Mouse (Mus musculus) embryonic facial prominence, embryonic 13.5 days (tissue): ENCODE data around the gene 4931429L15Rik. TPM values are rescaled to one million over a fixed set of nuclear protein-coding genes. Genes with fewer than 3 reads are reported as not detected.
"Not testable (repeated sequence)": the region's sequence is repeated elsewhere in the genome, so short reads cannot be mapped to it uniquely, and the experiment has no call there.

Experiments used
- ATAC-seq: fragments of 200-750 bp; cut with Nextera tagmentation; 2 replicates; pipeline ENCODE4 v1.8.0; 2017; ENCODE audit warnings: low read depth; ENCODE audit not compliant: insufficient number of reproducible peaks, insufficient read depth, low FRiP score, low TSS enrichment
- H3K27ac ChIP-seq: fragments of 300-500 bp; sonication (generic); 2 replicates; pipeline ENCODE4 v1.5.1; 2015; ENCODE audit warnings: moderate library complexity, mild to moderate bottlenecking, inconsistent platforms
- H3K27me3 ChIP-seq: fragments of 300-500 bp; sonication (generic); 2 replicates; pipeline ENCODE4 v1.6.1; 2015; ENCODE audit warnings: mild to moderate bottlenecking, inconsistent platforms
- H3K36me3 ChIP-seq: fragments of 300-500 bp; sonication (generic); 2 replicates; pipeline ENCODE4 v1.6.1; 2015; ENCODE audit warnings: mild to moderate bottlenecking, inconsistent platforms
- H3K4me1 ChIP-seq: fragments of 300-500 bp; sonication (generic); 2 replicates; pipeline ENCODE4 v1.6.1; 2015; ENCODE audit warnings: inconsistent platforms
- H3K4me2 ChIP-seq: fragments of 300-500 bp; sonication (generic); 2 replicates; pipeline ENCODE4 v1.6.1; 2015; ENCODE audit warnings: moderate library complexity, mild to moderate bottlenecking, inconsistent platforms
- H3K4me3 ChIP-seq: fragments of 300-500 bp; sonication (generic); 2 replicates; pipeline ENCODE4 v1.5.1; 2015; ENCODE audit warnings: mild to moderate bottlenecking, inconsistent platforms
- H3K9ac ChIP-seq: fragments of 300-500 bp; sonication (generic); 2 replicates; pipeline ENCODE4 v1.6.1; 2015; ENCODE audit warnings: mild to moderate bottlenecking, inconsistent platforms
- H3K9me3 ChIP-seq: fragments of 300-500 bp; sonication (generic); 2 replicates; pipeline ENCODE4 v1.6.1; 2016; ENCODE audit warnings: inconsistent platforms
- WGBS: fragments of 180-500 bp; shearing (Covaris S2); methylation state at CpG from one replicate; pipeline ENCODE4 v1.1.7; 2015; ENCODE audit warnings: mixed read lengths; 5-methylcytosine and 5-hydroxymethylcytosine counted together
- polyA plus RNA-seq: library from polyadenylated mRNA; unstranded; fragments of >200 nt; fragmentation: Nextera tagmentation; extraction: Ambion mirVana; gene quantifications from 2 replicates; pipeline ENCODE4 v1.2.1, GENCODE M21; 2015

The 4931429L15Rik gene
- polyA plus RNA-seq, 1 experiment from 2014 or later: not detected

DNA sequence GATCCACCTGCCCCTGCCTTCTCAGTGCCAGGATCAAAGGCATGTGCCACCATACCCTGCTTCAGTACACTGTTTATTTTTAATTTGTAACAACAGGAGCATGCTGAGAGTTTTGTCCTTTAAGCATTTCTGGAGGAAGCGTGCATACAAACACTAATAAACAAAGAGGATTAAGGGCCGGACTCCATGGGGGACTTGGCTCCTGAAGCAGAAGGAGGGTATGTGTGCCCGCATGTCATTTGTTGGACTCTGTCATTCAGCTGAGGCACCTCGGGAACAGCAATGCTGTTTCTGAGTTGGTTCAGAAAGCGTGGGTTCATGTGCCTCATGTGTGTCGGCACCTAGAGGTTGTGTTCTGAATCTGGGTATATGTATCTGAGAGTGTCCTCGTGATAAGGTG lies 17.5 kb upstream of the 4931429L15Rik start:
- H3K4me1 ChIP-seq: peaks cover 5% of the 10 kb centered on the region
- peaks cover 28% of the 10 kb centered on the region for H3K27me3 ChIP-seq
- no peak overlapping the region for H3K4me2 ChIP-seq
- no peak for ATAC-seq
- H3K4me3 ChIP-seq: no peak overlapping the region
- H3K36me3 ChIP-seq: no peaks in the 10 kb centered on the region
- H3K27ac ChIP-seq: no peak overlapping the region
- no peaks in the 10 kb centered on the region for H3K9me3 ChIP-seq
- WGBS: 69% methylated on average over 7 of the region's 7 CpGs
- H3K9ac ChIP-seq: no peak overlapping the region

DNA sequence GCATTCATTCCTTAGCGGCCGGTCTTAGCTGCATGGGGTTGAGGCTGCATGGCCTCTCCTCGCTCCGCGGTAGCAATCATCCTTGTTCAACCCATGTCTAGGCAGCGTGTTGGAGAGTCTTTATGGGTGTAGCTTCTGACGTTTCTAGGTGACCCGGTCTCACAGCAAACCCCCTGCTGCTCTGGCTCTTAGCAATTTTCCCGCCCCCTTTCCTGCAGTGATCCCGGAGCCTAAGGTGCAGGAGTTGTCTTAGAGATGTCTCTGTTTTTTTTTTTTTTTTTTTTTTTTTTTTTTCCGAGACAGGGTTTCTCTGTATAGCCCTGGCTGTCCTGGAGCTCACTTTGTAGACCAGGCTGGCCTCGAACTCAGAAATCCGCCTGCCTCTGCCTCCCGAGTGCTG lies 16.5 kb upstream of the 4931429L15Rik start:
- H3K27ac ChIP-seq, H3K9ac ChIP-seq, H3K4me1 ChIP-seq, H3K9me3 ChIP-seq, H3K4me2 ChIP-seq, H3K4me3 ChIP-seq, ATAC-seq, H3K36me3 ChIP-seq: not testable (repeated sequence)
- WGBS: 76% methylated on average over 13 of the region's 14 CpGs
- peaks cover 28% of the 10 kb centered on the region for H3K27me3 ChIP-seq

DNA sequence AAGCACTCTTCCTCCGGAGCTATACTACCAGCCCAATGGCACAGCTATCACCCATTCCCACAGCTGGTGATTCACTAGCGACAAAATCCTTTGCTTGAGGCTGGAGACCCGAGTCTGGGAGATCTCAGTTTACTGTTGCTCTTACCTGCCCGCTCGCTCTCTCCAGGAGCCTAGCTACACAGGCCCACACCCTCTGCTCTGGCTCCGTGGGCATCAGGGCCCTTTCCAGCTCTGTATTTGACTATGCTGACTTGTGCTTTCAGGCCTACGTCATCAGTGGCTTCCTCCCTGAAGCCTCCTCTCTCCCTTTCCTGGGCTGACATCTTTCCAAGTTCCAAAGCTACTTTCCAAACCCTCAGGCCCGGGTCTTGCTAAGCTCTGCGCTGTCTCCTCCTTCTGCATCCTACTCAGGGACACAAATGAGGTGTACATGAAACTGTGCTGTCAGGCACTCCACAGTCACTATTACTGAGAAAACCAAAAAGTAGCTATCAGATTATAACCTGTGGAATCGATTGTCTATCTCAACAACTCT lies 15.7 kb upstream of the 4931429L15Rik start:
- Histone ChIP-seq H3K9me3 (no peaks in the 10 kb centered on the region), H3K9ac (no peak overlapping the region), H3K27me3 (peaks cover 31% of the 10 kb centered on the region), H3K27ac (no peak overlapping the region), H3K36me3 (no peaks in the 10 kb centered on the region), H3K4me2 (no peak overlapping the region), H3K4me1 (peaks cover 5% of the 10 kb centered on the region), H3K4me3 (no peak overlapping the region)
- no peak for ATAC-seq
- 76% methylated on average over 10 of the region's 10 CpGs for WGBS

DNA sequence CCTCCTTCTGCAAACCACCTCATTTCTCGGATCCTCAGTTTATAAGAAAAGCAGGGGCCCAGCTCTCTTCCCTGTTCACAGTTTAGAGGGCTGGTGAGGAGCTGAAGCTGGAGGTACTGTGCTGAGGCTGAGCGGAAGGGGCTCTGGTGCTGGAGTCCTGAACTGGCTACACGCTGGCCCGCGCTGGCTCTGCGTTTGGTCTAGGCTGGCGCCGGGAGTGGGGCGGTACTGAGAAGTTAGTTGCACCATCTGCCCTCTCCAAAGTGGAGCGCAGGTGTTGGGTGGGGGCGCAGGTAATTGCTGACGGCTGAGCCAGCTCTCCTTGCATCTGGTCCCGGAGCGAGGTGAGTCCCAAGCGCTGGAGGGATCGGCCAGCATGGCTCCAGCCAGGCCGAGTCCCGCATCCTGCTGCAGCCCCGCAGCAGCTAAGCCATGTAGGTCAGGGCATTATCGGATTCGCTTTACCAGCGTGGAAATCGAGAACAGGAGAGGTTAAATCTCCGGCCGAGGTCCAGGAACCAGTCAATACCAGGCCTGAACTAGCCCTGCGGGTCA lies 14.8 kb upstream of the 4931429L15Rik start:
- H3K27me3 ChIP-seq: peaks cover 36% of the 10 kb centered on the region
- H3K4me2 ChIP-seq: no peak overlapping the region
- no peak for ATAC-seq
- peaks cover 7% of the 10 kb centered on the region for H3K4me1 ChIP-seq
- H3K36me3 ChIP-seq: no peaks in the 10 kb centered on the region
- H3K4me3 ChIP-seq: no peak overlapping the region
- no peak overlapping the region for H3K27ac ChIP-seq
- H3K9me3 ChIP-seq: no peaks in the 10 kb centered on the region
- peak overlapping the region; percentile 41; the same call in 1 of the 2 replicates for H3K9ac ChIP-seq
- 26% methylated on average over 26 of the region's 26 CpGs for WGBS

DNA sequence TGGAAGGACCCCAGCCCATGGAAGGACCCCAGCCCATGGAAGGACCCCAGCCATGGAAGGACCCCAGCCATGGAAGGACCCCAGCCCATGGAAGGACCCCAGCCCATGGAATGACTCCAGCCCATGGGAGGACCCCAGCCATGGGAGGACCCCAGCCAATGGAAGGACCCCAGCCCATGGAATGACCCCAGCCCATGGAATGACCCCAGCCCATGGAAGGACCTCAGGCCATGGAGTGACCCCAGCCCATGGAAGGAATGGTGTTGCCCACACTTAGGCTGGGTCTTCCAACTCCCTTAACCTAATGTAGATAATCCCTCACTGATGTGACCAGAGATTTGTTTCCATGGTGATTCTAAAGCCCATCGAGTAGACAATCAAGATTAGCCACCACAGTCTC lies 11.5 kb upstream of the 4931429L15Rik start:
- Histone ChIP-seq H3K4me2 (no peak overlapping the region), H3K4me1 (peaks cover 16% of the 10 kb centered on the region), H3K9me3 (no peaks in the 10 kb centered on the region), H3K27me3 (peaks cover 36% of the 10 kb centered on the region), H3K36me3 (no peaks in the 10 kb centered on the region), H3K4me3 (no peak overlapping the region), H3K27ac (no peak overlapping the region), H3K9ac (no peak overlapping the region)
- 92% methylated on average over 1 of the region's 1 CpGs for WGBS
- ATAC-seq: no peak

DNA sequence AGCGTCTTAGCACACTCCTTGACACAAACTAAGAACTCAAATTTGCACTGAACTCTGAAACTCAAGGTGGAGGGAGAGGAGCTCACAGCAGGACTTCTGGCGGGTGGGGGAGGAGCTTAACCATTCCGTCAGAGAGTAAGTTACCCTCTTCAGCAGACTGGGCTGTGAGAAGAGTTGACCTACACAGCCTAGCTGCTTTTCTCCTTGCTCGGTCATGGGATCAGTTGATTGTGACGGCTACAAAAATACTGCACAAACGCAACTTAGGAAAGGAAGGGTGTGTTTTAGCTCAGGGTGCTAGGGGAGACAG lies 10.8 kb upstream of the 4931429L15Rik start:
- peaks cover 35% of the 10 kb centered on the region for H3K27me3 ChIP-seq

DNA sequence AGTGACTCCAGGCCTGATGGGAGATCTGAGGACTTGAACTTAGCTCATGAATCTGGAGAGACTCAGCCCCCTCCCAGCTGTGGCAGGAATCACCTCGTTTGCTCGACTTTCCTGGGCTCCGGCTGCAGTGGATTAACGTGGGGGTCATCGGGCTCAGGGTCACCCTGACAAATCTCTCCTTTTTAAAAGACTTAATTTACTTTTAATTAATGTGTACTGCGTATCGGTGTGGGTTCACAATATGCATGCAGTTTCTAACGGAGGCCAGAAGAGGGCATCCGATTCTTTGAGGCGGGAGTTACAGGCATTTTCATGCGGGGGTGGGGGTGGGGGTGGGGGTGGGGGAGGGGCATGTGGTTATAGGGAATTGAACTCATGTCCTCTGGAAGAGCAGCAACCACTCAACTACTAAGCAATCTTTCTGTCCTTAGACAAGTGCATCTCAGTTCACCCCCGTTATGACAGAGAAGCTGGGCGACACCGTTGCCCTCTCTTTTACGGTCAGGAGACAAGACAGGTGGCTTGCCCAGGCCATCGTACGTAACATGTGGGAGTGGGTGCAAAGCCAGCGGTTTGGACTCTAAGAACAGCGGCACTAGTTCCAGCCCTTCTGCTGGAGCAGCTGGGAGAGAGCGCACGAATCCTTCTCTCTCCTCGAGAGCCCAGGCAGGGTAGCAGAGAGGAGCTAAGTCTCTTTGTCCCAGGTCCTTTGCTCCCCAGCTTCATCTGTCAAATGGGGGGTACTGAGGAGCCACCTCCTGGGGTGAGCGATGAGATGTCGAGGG lies 10.2 kb upstream of the 4931429L15Rik start:
- 22% methylated on average over 24 of the region's 24 CpGs for WGBS
- Histone ChIP-seq H3K4me2 (peak overlapping the region; percentile 61; the same call in 1 of the 2 replicates), H3K4me3 (no peak overlapping the region)

More for the DNA sequence above, 10.8 kb upstream of the 4931429L15Rik start:
- H3K4me1 ChIP-seq: peaks cover 16% of the 10 kb centered on the region
- no peaks in the 10 kb centered on the region for H3K36me3 ChIP-seq
- no peak overlapping the region for H3K4me2 ChIP-seq
- WGBS: 52% methylated on average over 6 of the region's 6 CpGs
- H3K9ac ChIP-seq: no peak overlapping the region
- no peak overlapping the region for H3K4me3 ChIP-seq
- no peaks in the 10 kb centered on the region for H3K9me3 ChIP-seq
- ATAC-seq: no peak
- H3K27ac ChIP-seq: no peak overlapping the region

DNA sequence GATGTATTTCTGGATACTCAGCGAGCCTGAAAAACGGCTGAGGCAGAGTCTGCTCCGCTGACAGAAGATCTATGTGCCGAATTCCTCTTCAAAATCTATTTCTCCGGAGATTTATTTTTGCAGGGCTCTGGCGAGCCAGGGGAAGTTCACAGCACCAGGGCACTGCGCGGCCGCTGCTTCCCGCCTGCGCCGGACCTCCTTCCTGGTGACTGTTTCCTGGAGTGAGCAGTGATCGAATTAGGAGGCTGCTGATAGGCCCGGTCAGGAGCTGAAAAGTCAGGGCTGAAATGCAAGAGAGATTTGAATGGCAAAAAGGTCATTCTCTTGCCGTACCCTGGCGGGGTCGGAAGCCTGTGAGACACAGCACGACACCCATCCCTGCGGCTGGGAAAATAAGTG lies 9.5 kb upstream of the 4931429L15Rik start:
- ATAC-seq: no peak
- H3K36me3 ChIP-seq: no peaks in the 10 kb centered on the region
- peak overlapping the region; percentile 67 for H3K9ac ChIP-seq
- peak overlapping the region; percentile 61 for H3K4me2 ChIP-seq
- no peaks in the 10 kb centered on the region for H3K9me3 ChIP-seq
- peaks cover 22% of the 10 kb centered on the region for H3K27me3 ChIP-seq
- peak overlapping the region; percentile 31 for H3K4me3 ChIP-seq
- H3K4me1 ChIP-seq: peaks cover 16% of the 10 kb centered on the region
- H3K27ac ChIP-seq: peak overlapping the region; percentile 44; the same call in 1 of the 2 replicates
- WGBS: 6% methylated on average over 19 of the region's 19 CpGs

More for the DNA sequence above, 10.2 kb upstream of the 4931429L15Rik start:
- Histone ChIP-seq H3K9ac (no peak overlapping the region), H3K4me1 (peaks cover 16% of the 10 kb centered on the region), H3K9me3 (no peaks in the 10 kb centered on the region), H3K27ac (no peak overlapping the region), H3K36me3 (no peaks in the 10 kb centered on the region), H3K27me3 (peaks cover 29% of the 10 kb centered on the region)
- no peak for ATAC-seq

DNA sequence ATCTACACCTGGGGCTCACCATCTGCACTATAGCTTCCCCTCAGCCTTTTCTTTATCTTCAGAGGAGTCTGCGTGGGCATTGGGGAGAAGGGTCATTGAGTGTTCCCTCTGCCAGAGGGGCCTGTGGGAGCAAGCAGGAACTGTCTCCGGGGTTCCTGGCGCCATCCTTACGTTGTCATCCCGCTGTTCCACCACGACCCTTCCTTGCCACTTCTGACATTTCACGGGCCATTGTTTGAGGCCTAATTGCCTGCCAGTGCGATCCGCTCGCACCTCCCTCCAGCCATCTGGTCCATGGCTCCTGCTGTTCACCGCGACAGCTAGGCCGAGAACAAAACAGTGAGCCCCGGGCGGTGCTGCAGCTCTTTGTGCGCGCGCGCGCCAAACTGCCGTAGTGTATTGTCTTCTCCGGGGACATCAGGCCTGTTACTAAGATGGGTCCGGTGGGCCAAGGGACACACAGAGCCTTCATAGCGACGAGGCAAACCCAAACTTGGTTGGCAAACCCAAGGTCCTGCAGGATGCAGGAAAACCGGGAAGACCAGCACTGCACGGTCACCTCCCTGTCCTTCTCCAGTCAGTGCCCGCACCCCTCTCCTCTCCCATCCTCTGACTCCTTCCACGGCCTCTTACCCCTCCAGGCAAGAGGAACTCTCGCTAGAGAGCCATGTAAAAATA lies 8.9 kb upstream of the 4931429L15Rik start:
- peaks cover 16% of the 10 kb centered on the region for H3K4me1 ChIP-seq
- H3K4me3 ChIP-seq: peak overlapping the region; percentile 31
- no peaks in the 10 kb centered on the region for H3K9me3 ChIP-seq
- peak overlapping the region; percentile 61 for H3K4me2 ChIP-seq
- H3K9ac ChIP-seq: peak overlapping the region; percentile 67
- peak overlapping the region; percentile 44; the same call in 1 of the 2 replicates for H3K27ac ChIP-seq
- H3K36me3 ChIP-seq: no peaks in the 10 kb centered on the region
- H3K27me3 ChIP-seq: 0 out of 2 replicates have a peak, but pooled peaks cover 18% of the 10 kb centered on the region
- 0 out of 2 replicates have a peak, but pooled peaks have one; percentile 46 for ATAC-seq
- WGBS: 7% methylated on average over 30 of the region's 30 CpGs

DNA sequence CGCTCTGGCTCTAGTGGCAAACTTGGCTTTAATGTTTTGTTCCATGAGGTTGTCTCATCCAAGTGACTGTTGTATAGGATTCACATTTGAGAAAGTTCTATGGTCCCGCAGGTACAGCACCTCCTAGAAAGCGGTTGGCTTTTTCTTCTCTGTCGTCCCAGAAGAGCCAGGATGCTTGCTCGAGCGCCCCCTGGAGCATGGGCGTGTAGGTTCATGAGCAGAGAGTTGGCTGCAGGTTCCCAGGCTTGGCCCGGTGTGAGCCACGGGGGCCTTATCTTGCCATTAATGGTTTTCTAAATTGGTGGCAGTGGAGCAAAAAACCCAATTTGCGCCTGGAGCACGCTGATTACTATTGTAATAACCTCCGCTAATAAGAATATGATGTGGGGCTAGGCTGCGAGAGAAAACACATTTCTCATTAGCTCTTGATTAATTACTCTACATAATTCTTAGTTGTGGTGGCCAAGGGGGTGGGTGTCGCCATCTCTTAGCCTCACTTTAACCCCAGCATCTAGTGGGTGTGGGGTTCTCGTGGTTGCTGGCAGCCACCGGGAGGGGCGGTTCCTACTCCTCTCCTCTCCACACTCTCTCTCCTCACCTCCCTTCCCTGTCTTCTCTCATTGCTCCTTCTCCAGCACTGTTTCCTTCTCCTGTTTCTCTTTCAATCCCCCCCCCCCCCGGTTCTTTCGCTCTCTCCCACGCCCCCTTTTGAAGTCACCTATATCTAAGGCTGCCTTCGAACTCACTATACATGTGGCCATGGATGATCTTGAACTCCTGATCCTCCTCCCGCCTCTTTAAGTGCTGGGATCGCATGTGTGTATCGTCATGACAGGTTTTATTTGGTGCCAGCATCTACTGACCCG lies 8.2 kb upstream of the 4931429L15Rik start:
- no peaks in the 10 kb centered on the region for H3K9me3 ChIP-seq
- H3K4me2 ChIP-seq: peak overlapping the region; percentile 61
- peak overlapping the region; percentile 67; the same call in 1 of the 2 replicates for H3K9ac ChIP-seq
- WGBS: 72% methylated on average over 25 of the region's 25 CpGs
- H3K4me3 ChIP-seq: 0 out of 2 replicates have a peak overlapping the region, but pooled peaks have one; percentile 31
- H3K36me3 ChIP-seq: no peaks in the 10 kb centered on the region
- H3K4me1 ChIP-seq: peaks cover 16% of the 10 kb centered on the region
- no peak overlapping the region for H3K27ac ChIP-seq
- no peak for ATAC-seq
- H3K27me3 ChIP-seq: 0 out of 2 replicates have a peak, but pooled peaks cover 14% of the 10 kb centered on the region
